Mouse (Mus musculus) E14TG2a.4 (cell line): ENCODE results near the gene Fhit.

Source experiments
- H3K27me3 ChIP-seq: 2 replicates; pipeline ENCODE4 v1.6.1; 2014; ENCODE audit warnings: low read length, control low read depth; ENCODE audit not compliant: insufficient read depth
- H3K36me3 ChIP-seq: 2 replicates; pipeline ENCODE4 v1.6.1; 2014; ENCODE audit warnings: low read length, control low read depth; ENCODE audit not compliant: insufficient read depth
- H3K4me1 ChIP-seq: replicated peaks from 2 replicates; pipeline ENCODE4 v1.6.1; 2014; ENCODE audit warnings: low read depth, low read length, control low read depth
- H3K4me3 ChIP-seq: replicated peaks from 2 replicates; pipeline ENCODE4 v1.5.1; 2014; ENCODE audit warnings: mild to moderate bottlenecking, low read length
- H3K9me3 ChIP-seq: 2 replicates; pipeline ENCODE4 v1.6.1; 2014; ENCODE audit warnings: low read length, control low read depth
- CTCF ChIP-seq: conservative IDR thresholded peaks from 2 replicates; pipeline ENCODE4 v1.5.1; 2014; ENCODE audit warnings: low read length
- NANOG ChIP-seq: IDR thresholded peaks from 2 replicates; pipeline ENCODE4 v1.6.1; 2014; ENCODE audit warnings: borderline replicate concordance, low read length, mixed read lengths
- POU5F1 ChIP-seq: IDR thresholded peaks from 2 replicates; pipeline ENCODE4 v1.6.1; 2014; ENCODE audit warnings: low read length, borderline replicate concordance

Gene Fhit

GRCm38 (mm10) chr14:10194130-10194529 is 967.7 kb downstream of the Fhit start:
- Histone ChIP-seq H3K27me3 (no peaks in the 10 kb centered on the region), H3K4me3 (no peak overlapping the region), H3K4me1 (no peaks in the 10 kb centered on the region), H3K9me3 (no peaks in the 10 kb centered on the region), H3K36me3 (no peaks in the 10 kb centered on the region)
- TF ChIP-seq NANOG = no peak
- TF ChIP-seq CTCF = no peak
- no peak for TF ChIP-seq POU5F1

- no peaks in the 10 kb centered on the region for H3K4me1 ChIP-seq
- TF ChIP-seq NANOG = no peak
- no peak for TF ChIP-seq CTCF
- TF ChIP-seq POU5F1 = no peak
- peaks cover 24% of the 10 kb centered on the region for H3K9me3 ChIP-seq
- H3K4me3 ChIP-seq = no peak overlapping the region
- H3K27me3 ChIP-seq = no peaks in the 10 kb centered on the region
- no peaks in the 10 kb centered on the region for H3K36me3 ChIP-seq
Measured at GRCm38 (mm10) chr14:10171761-10172160, 990.1 kb downstream of the Fhit start.

GRCm38 (mm10) chr14:10166641-10167429 is 995.0 kb downstream of the Fhit start:
- H3K27me3 ChIP-seq = no peaks in the 10 kb centered on the region
- peaks cover 24% of the 10 kb centered on the region for H3K9me3 ChIP-seq
- no peaks in the 10 kb centered on the region for H3K4me1 ChIP-seq
- no peak overlapping the region for H3K4me3 ChIP-seq
- TF ChIP-seq NANOG = no peak
- no peak for TF ChIP-seq CTCF
- TF ChIP-seq POU5F1 = no peak
- no peaks in the 10 kb centered on the region for H3K36me3 ChIP-seq

- no peak for TF ChIP-seq POU5F1
- no peak for TF ChIP-seq NANOG
- TF ChIP-seq CTCF = no peak
- Histone ChIP-seq H3K4me1 (no peaks in the 10 kb centered on the region), H3K36me3 (no peaks in the 10 kb centered on the region), H3K9me3 (no peaks in the 10 kb centered on the region), H3K4me3 (no peak overlapping the region), H3K27me3 (no peaks in the 10 kb centered on the region)
Measured at GRCm38 (mm10) chr14:10149872-10150271, 1012.0 kb downstream of the Fhit start.

GRCm38 (mm10) chr14:10139311-10139710 is 1022.5 kb downstream of the Fhit start:
- Histone ChIP-seq H3K9me3 (no peaks in the 10 kb centered on the region), H3K4me1 (no peaks in the 10 kb centered on the region), H3K4me3 (no peak overlapping the region), H3K36me3 (no peaks in the 10 kb centered on the region), H3K27me3 (no peaks in the 10 kb centered on the region)
- TF ChIP-seq NANOG = no peak
- TF ChIP-seq POU5F1 = no peak
- TF ChIP-seq CTCF = no peak

- H3K27me3 ChIP-seq = no peaks in the 10 kb centered on the region
- H3K9me3 ChIP-seq = peaks cover 10% of the 10 kb centered on the region
- H3K4me1 ChIP-seq = no peaks in the 10 kb centered on the region
- no peak overlapping the region for H3K4me3 ChIP-seq
- no peaks in the 10 kb centered on the region for H3K36me3 ChIP-seq
- no peak for TF ChIP-seq POU5F1
- TF ChIP-seq CTCF = no peak
- no peak for TF ChIP-seq NANOG
Measured at GRCm38 (mm10) chr14:10133873-10134272, 1028.0 kb downstream of the Fhit start.

- TF ChIP-seq POU5F1 (no peak), CTCF (no peak), NANOG (no peak)
- Histone ChIP-seq H3K4me3 (no peak overlapping the region), H3K9me3 (peaks cover 15% of the 10 kb centered on the region)
Measured at GRCm38 (mm10) chr14:10129675-10130074, 1032.2 kb downstream of the Fhit start.

GRCm38 (mm10) chr14:10129088-10129487 is 1032.7 kb downstream of the Fhit start:
- Histone ChIP-seq H3K4me1 (no peaks in the 10 kb centered on the region), H3K27me3 (no peaks in the 10 kb centered on the region), H3K36me3 (no peaks in the 10 kb centered on the region), H3K9me3 (peaks cover 15% of the 10 kb centered on the region), H3K4me3 (no peak overlapping the region)
- TF ChIP-seq NANOG = no peak
- no peak for TF ChIP-seq CTCF
- TF ChIP-seq POU5F1 = no peak

More at GRCm38 (mm10) chr14:10129675-10130074, 1032.2 kb downstream of the Fhit start:
- Histone ChIP-seq H3K4me1 (no peaks in the 10 kb centered on the region), H3K27me3 (no peaks in the 10 kb centered on the region), H3K36me3 (no peaks in the 10 kb centered on the region)

GRCm38 (mm10) chr14:10126536-10126935 is 1035.3 kb downstream of the Fhit start:
- Histone ChIP-seq H3K27me3 (no peaks in the 10 kb centered on the region), H3K4me1 (no peaks in the 10 kb centered on the region), H3K36me3 (no peaks in the 10 kb centered on the region), H3K9me3 (peaks cover 15% of the 10 kb centered on the region), H3K4me3 (no peak overlapping the region)
- TF ChIP-seq CTCF (no peak), POU5F1 (no peak), NANOG (no peak)
